Mouse (Mus musculus) MEL (cell line): ENCODE data around the gene Tmem144. TPM values are rescaled to one million over a fixed set of nuclear protein-coding genes. Genes with fewer than 3 reads are reported as not detected.

ENCODE experiments used
- DNase-seq: peaks from one replicate; pipeline ENCODE4 v3.0.0; 2011; ENCODE audit warnings: low read depth, low spot score
- H3K27ac ChIP-seq: 2 replicates; pipeline ENCODE4 v1.5.1; 2012; ENCODE audit warnings: low read depth, mild to moderate bottlenecking, control low read depth, low read length, moderate library complexity; ENCODE audit not compliant: control insufficient read depth
- H3K27me3 ChIP-seq, 2 experiments: fragments of 150-350 bp in 1 of 2; sonication (generic) in 1 of 2; 2 replicates each; pipeline ENCODE4 v1.6.1; 2012; ENCODE audit warnings: low read length in 2 of 2, mild to moderate bottlenecking in 2 of 2, improper control_type of control experiment in 1 of 2, moderate library complexity in 1 of 2; ENCODE audit not compliant: insufficient read depth in 2 of 2, control insufficient read depth in 1 of 2
- H3K36me3 ChIP-seq, 2 experiments: 2 replicates each; pipeline ENCODE4 v1.6.1; 2012 to 2014; ENCODE audit warnings: low read length in 2 of 2, improper control_type of control experiment in 1 of 2, inconsistent platforms in 1 of 2, mild to moderate bottlenecking in 1 of 2; ENCODE audit not compliant: insufficient read depth in 2 of 2, control insufficient read depth in 1 of 2
- H3K4me1 ChIP-seq, 2 experiments: fragments of 150-350 bp in 1 of 2; sonication (generic) in 1 of 2; 2 replicates each; pipeline ENCODE4 v1.6.1; 2012; ENCODE audit warnings: low read length in 2 of 2, improper control_type of control experiment in 1 of 2, mild to moderate bottlenecking in 1 of 2; ENCODE audit not compliant: insufficient read depth in 2 of 2, control insufficient read depth in 1 of 2
- H3K4me3 ChIP-seq, 2 experiments: fragments of 150-350 bp in 1 of 2; sonication (generic) in 1 of 2; 2 replicates each; pipeline ENCODE4 v1.5.1; 2012; ENCODE audit warnings: low read depth in 2 of 2, low read length in 2 of 2, mild to moderate bottlenecking in 2 of 2, moderate library complexity in 2 of 2, control low read depth in 1 of 2, improper control_type of control experiment in 1 of 2; ENCODE audit not compliant: control insufficient read depth in 1 of 2, insufficient read depth in 1 of 2
- H3K79me2 ChIP-seq: 2 replicates; pipeline ENCODE4 v1.6.1; 2012; ENCODE audit warnings: mild to moderate bottlenecking, low read length, moderate library complexity; ENCODE audit not compliant: control insufficient read depth, poor library complexity, insufficient read depth
- H3K9ac ChIP-seq: 2 replicates; pipeline ENCODE4 v1.6.1; 2012; ENCODE audit warnings: low read depth, mild to moderate bottlenecking, control low read depth, low read length, moderate library complexity; ENCODE audit not compliant: control insufficient read depth, poor library complexity, severe bottlenecking
- H3K9me3 ChIP-seq: fragments of 150-350 bp; sonication (generic); replicated peaks from 2 replicates; pipeline ENCODE4 v1.6.1; 2012; ENCODE audit warnings: mild to moderate bottlenecking, low read length, improper control_type of control experiment, moderate library complexity; ENCODE audit not compliant: insufficient read depth
- BHLHE40 ChIP-seq: IDR thresholded peaks from 2 replicates; pipeline ENCODE4 v1.6.1; 2012; ENCODE audit warnings: low read depth, mild to moderate bottlenecking, inconsistent platforms, low read length, improper control_type of control experiment, borderline replicate concordance
- CHD1 ChIP-seq: IDR thresholded peaks from 2 replicates; pipeline ENCODE4 v1.6.1; 2012; ENCODE audit warnings: low read depth, mild to moderate bottlenecking, inconsistent platforms, low read length, improper control_type of control experiment
- CTCF ChIP-seq, 3 experiments: IDR thresholded peaks in 2 of 3; conservative IDR thresholded peaks in 1 of 3; 2 replicates each; pipeline ENCODE4 v1.5.1; 2011 to 2012; ENCODE audit warnings: low read length in 3 of 3, low read depth in 2 of 3, mild to moderate bottlenecking in 2 of 3, improper control_type of control experiment in 1 of 3, inconsistent platforms in 1 of 3, mixed read lengths in 1 of 3, moderate library complexity in 1 of 3; ENCODE audit not compliant: control insufficient read depth in 1 of 3, insufficient read depth in 1 of 3, poor library complexity in 1 of 3, severe bottlenecking in 1 of 3
- E2F4 ChIP-seq: IDR thresholded peaks from 2 replicates; pipeline ENCODE4 v1.6.1; 2011; ENCODE audit warnings: low read depth, low read length, improper control_type of control experiment, borderline replicate concordance
- ELF1 ChIP-seq: IDR thresholded peaks from 2 replicates; pipeline ENCODE4 v1.6.1; 2014; ENCODE audit warnings: low read depth, mild to moderate bottlenecking, inconsistent platforms, low read length, improper control_type of control experiment, moderate library complexity
- EP300 ChIP-seq, 2 experiments: IDR thresholded peaks; 2 replicates each; pipeline ENCODE4 v1.6.1; 2011; ENCODE audit warnings: improper control_type of control experiment in 2 of 2, low read length in 2 of 2, low read depth in 1 of 2, mild to moderate bottlenecking in 1 of 2
- ETS1 ChIP-seq: IDR thresholded peaks from 2 replicates; pipeline ENCODE4 v1.6.1; 2012; ENCODE audit warnings: low read depth, mild to moderate bottlenecking, inconsistent platforms, low read length, improper control_type of control experiment, moderate library complexity
- GATA1 ChIP-seq: IDR thresholded peaks from 2 replicates; pipeline ENCODE4 v1.6.1; 2011; ENCODE audit warnings: low read depth, low read length, improper control_type of control experiment
- KAT2A ChIP-seq: conservative IDR thresholded peaks from 2 replicates; pipeline ENCODE4 v1.6.1; 2012; ENCODE audit warnings: low read depth, low read length, improper control_type of control experiment, inconsistent platforms
- MAFK ChIP-seq: IDR thresholded peaks from 2 replicates; pipeline ENCODE4 v1.6.1; 2011; ENCODE audit warnings: low read depth, mild to moderate bottlenecking, low read length, improper control_type of control experiment, borderline replicate concordance
- MAX ChIP-seq: IDR thresholded peaks from 2 replicates; pipeline ENCODE4 v1.6.1; 2011; ENCODE audit warnings: low read length, improper control_type of control experiment
- MAZ ChIP-seq: IDR thresholded peaks from 2 replicates; pipeline ENCODE4 v1.6.1; 2012; ENCODE audit warnings: low read depth, mild to moderate bottlenecking, inconsistent platforms, low read length, improper control_type of control experiment
- MEF2A ChIP-seq: IDR thresholded peaks from 2 replicates; pipeline ENCODE4 v1.6.1; 2014; ENCODE audit warnings: low read depth, mild to moderate bottlenecking, inconsistent platforms, low read length, improper control_type of control experiment; ENCODE audit not compliant: poor library complexity, insufficient replicate concordance, severe bottlenecking; ENCODE audit errors: extremely low read depth
- NELFE ChIP-seq: IDR thresholded peaks from 2 replicates; pipeline ENCODE4 v1.6.1; 2011; ENCODE audit warnings: low read depth, low read length, improper control_type of control experiment
- POLR2AphosphoS2 ChIP-seq: IDR thresholded peaks from 2 replicates; pipeline ENCODE4 v1.6.1; 2011; ENCODE audit warnings: low read length, improper control_type of control experiment
- POLR2AphosphoS5 ChIP-seq: IDR thresholded peaks from 2 replicates; pipeline ENCODE4 v1.6.1; 2012; ENCODE audit warnings: low read depth, borderline replicate concordance, mild to moderate bottlenecking, inconsistent platforms, low read length, moderate library complexity, mixed read lengths
- RAD21 ChIP-seq: IDR thresholded peaks from 2 replicates; pipeline ENCODE4 v1.6.1; 2011; ENCODE audit warnings: mild to moderate bottlenecking, low read depth, low read length, improper control_type of control experiment
- TBP ChIP-seq: IDR thresholded peaks from 2 replicates; pipeline ENCODE4 v1.8.0; 2011; ENCODE audit warnings: low read depth, low read length, improper control_type of control experiment
- TCF12 ChIP-seq: IDR thresholded peaks from 2 replicates; pipeline ENCODE4 v1.6.1; 2014; ENCODE audit warnings: low read depth, mild to moderate bottlenecking, inconsistent platforms, low read length, improper control_type of control experiment, moderate library complexity
- UBTF ChIP-seq: IDR thresholded peaks from 2 replicates; pipeline ENCODE4 v1.6.1; 2012; ENCODE audit warnings: low read depth, mild to moderate bottlenecking, inconsistent platforms, low read length, improper control_type of control experiment, moderate library complexity, borderline replicate concordance; ENCODE audit not compliant: insufficient read depth
- USF1 ChIP-seq: IDR thresholded peaks from 2 replicates; pipeline ENCODE4 v1.6.1; 2014; ENCODE audit warnings: low read depth, mild to moderate bottlenecking, inconsistent platforms, low read length, improper control_type of control experiment, moderate library complexity
- ZC3H11A ChIP-seq: IDR thresholded peaks from 2 replicates; pipeline ENCODE4 v1.6.1; 2012; ENCODE audit warnings: low read depth, mild to moderate bottlenecking, inconsistent platforms, low read length, improper control_type of control experiment
- ZNF384 ChIP-seq: IDR thresholded peaks from 2 replicates; pipeline ENCODE4 v1.6.1; 2012; ENCODE audit warnings: low read depth, mild to moderate bottlenecking, inconsistent platforms, low read length, improper control_type of control experiment
- polyA plus RNA-seq, 2 experiments: library from polyadenylated mRNA; stranded (reverse) in 1 of 2; unstranded in 1 of 2; fragments of >175 nt in 1 of 2; fragments of >200 nt in 1 of 2; gene quantifications; 2 replicates each; pipeline versions ENCODE4 v1.2.1 to v1.2.4; 2012; ENCODE audit warnings: low replicate concordance in 2 of 2, low read depth in 1 of 2; ENCODE audit not compliant: insufficient read length in 2 of 2, insufficient read depth in 1 of 2, missing spikeins in 1 of 2
- total RNA-seq: library from RNA; depleted of rRNA; stranded (reverse); fragments of 300-350 nt; gene quantifications from 2 replicates; pipeline ENCODE4 v1.2.3, GENCODE M21; 2012

Gene Tmem144
- total and polyA plus RNA-seq, 3 experiments = 0.04 to 0.25 TPM; not detected in 1

- TF ChIP-seq USF1 (no peak), ZNF384 (peak; percentile 29; the same call in 1 of the 2 replicates), MAFK (no peak), BHLHE40 (no peak; the same call in none of the 2 replicates), POLR2AphosphoS5 (no peak)
Measured at GRCm38 (mm10) chr3:79884761-79885189, 32.2 kb upstream of the Tmem144 start (continued).

GRCm38 (mm10) chr3:79884305-79884704, 31.7 kb upstream of the Tmem144 start, which contains the start of gene Fam198b:
TSS of gene Fam198b (plus strand) at chr3:79884533.
- Histone ChIP-seq H3K27me3 (no peaks in the 10 kb centered on the region; a peak in 4 of 4 replicates), H3K36me3 (peaks cover 0 to 9% of the 10 kb centered on the region in 2 experiments; a peak in 2 of 4 replicates), H3K9me3 (no peaks in the 10 kb centered on the region), H3K4me3 (peak within 1 kb of the TSS; percentile 62 to 68), H3K79me2 (peaks cover 1% of the 10 kb centered on the region; the same call in 1 of the 2 replicates), H3K27ac (peak within 1 kb of the TSS; percentile 69), H3K4me1 (peaks cover 0 to 7% of the 10 kb centered on the region in 2 experiments; a peak in 3 of 4 replicates), H3K9ac (peak within 1 kb of the TSS; percentile 65)
- TF ChIP-seq RAD21 (no peak), KAT2A (no peak), MAFK (no peak), E2F4 (no peak; the same call in 1 of the 2 replicates), BHLHE40 (no peak), POLR2AphosphoS5 (no peak), ZNF384 (no peak), NELFE (0 out of 2 replicates have a peak, but pooled peaks have one; percentile 21), ZC3H11A (no peak), EP300 (IDR thresholded peaks at IDR 0.05; ENCODE audit: low read depth in 1 of 2, low read length in 2 of 2) (0 out of 4 replicates have a peak, but pooled peaks have one; percentile 26 to 46), GATA1 (peak; percentile 67), MAX (0 out of 2 replicates have a peak, but pooled peaks have one; percentile 29), MAZ (no peak), CTCF (IDR thresholded peaks at IDR 0.05 in 2 of 3, conservative IDR thresholded peaks at IDR 0.05 in 1 of 3; ENCODE audit: control insufficient read depth in 1 of 3, insufficient read depth in 1 of 3, low read depth in 2 of 3, low read length in 3 of 3, poor library complexity in 1 of 3, severe bottlenecking in 1 of 3) (no peak), ETS1 (peak; percentile 12; the same call in 1 of the 2 replicates), CHD1 (0 out of 2 replicates have a peak, but pooled peaks have one; percentile 24), ELF1 (no peak), TBP (peak; percentile 35; the same call in 1 of the 2 replicates), MEF2A (no peak), TCF12 (no peak), POLR2AphosphoS2 (no peak), UBTF (no peak)
- DNase-seq = peak; percentile 88
